Mouse (Mus musculus) brain, adult 2 months (tissue): ENCODE results near the gene Itpripl2.

Source experiments
- DNase-seq: peaks from one replicate; pipeline ENCODE4 v3.0.0; 2011; ENCODE audit warnings: low read depth, low spot score

Gene Itpripl2

DNA sequence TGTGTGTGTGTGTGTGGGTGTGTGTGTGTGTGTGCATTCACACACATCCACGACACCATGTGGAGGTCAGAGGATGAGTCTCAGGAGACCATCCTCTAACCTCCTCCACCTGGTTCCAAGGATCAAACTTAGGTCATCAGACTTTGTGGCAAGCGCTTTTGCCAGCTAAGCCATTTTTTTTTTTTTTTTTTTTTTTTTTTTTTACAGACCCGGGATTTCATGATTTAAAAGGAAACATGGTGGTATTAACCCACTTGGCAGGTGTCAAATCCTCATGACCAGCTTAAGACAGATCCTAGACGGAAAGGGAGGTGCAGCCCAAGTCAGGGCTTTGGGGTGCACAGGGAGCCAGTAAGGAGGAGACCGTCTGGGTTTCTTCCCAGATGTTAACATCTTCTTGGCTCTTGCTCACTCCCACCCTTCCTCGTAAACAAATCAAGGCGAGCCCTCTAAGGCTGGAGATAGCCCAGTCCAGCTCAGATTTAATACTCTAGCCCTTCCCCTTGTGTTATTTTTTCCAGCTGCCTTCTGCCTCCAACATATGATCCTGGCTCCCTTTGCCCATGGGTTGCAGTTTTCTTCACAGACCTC lies 47.8 kb downstream of the Itpripl2 start:
- no peak for DNase-seq

- peak; percentile 67 for DNase-seq
Measured at GRCm38 (mm10) chr7:118443371-118443770, 48.4 kb downstream of the Itpripl2 start.

DNA sequence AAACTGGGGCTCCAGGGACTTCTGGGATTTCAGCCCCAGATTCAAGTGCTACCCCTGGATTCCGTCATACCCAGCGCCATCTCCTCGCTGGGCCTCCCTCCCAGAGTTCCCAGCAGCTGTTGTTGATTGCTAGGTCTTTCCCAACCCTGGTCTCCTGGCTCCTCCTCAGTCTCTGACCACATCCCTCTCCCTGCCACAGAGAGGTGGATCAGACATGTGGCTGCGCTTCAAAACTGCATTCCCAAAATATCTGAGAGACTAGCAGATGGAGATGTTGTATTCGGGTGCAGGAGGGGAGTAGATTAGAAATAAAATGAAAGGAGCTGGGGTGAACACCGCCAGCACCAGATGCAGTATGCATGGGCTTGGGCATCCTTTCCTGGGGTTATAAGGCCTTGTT lies 50.2 kb downstream of the Itpripl2 start:
- DNase-seq = peak; percentile 68

- peak; percentile 42 for DNase-seq
Measured at GRCm38 (mm10) chr7:118437101-118437802, 54.5 kb downstream of the Itpripl2 start.
